Mouse (Mus musculus): ENCODE measurements at regions not wholly inside any gene's neighbourhood (a gene's known extent, or its start where the extent isn't known, plus 50 kb on each side); places are given as distances from the start of the nearest gene placed in this dataset.
A peak's percentile ranks its signal among the peaks of the same experiment; 100 is the strongest.

- Histone ChIP-seq H3K36me3 (ENCODE audit: control insufficient read depth, insufficient read depth, low read length) (no peaks in the 10 kb centered on the region), H3K9me3 (ENCODE audit: control insufficient read depth, low read length) (no peaks in the 10 kb centered on the region), H3K4me1 (ENCODE audit: control insufficient read depth, insufficient read depth, low read length) (no peaks in the 10 kb centered on the region), H3K4me2 (ENCODE audit: low read depth, severe bottlenecking) (no peak overlapping the region), H3K4me3 (ENCODE audit: low read depth, low read length) (no peak overlapping the region), H3K27me3 (ENCODE audit: control insufficient read depth, insufficient read depth, low read length) (no peaks in the 10 kb centered on the region), H3K27ac (replicated peaks; ENCODE audit: low read depth, low read length) (no peak overlapping the region), H3K9ac (ENCODE audit: low read length) (no peak overlapping the region)
- ATAC-seq (ENCODE audit: insufficient number of reproducible peaks, low FRiP score, low TSS enrichment, low read depth), result no peak
- no peak for DNase-seq (ENCODE audit: low spot score)
- WGBS, result 75% methylated on average over 5 of the region's 5 CpGs
Observed at GRCm38 (mm10) chr14:100366234-100366864, 81.9 kb upstream of the Klf12 start.

GRCm38 (mm10) chr14:100362786-100363185 is 78.3 kb upstream of the Klf12 start:
- DNase-seq (ENCODE audit: low spot score), result no peak
- Histone ChIP-seq H3K36me3 (ENCODE audit: control insufficient read depth, insufficient read depth, low read length) (no peaks in the 10 kb centered on the region), H3K27ac (replicated peaks; ENCODE audit: low read depth, low read length) (no peak overlapping the region), H3K4me1 (ENCODE audit: control insufficient read depth, insufficient read depth, low read length) (no peaks in the 10 kb centered on the region), H3K27me3 (ENCODE audit: control insufficient read depth, insufficient read depth, low read length) (no peaks in the 10 kb centered on the region), H3K4me2 (ENCODE audit: low read depth, severe bottlenecking) (no peak overlapping the region), H3K9ac (ENCODE audit: low read length) (no peak overlapping the region), H3K9me3 (ENCODE audit: control insufficient read depth, low read length) (no peaks in the 10 kb centered on the region), H3K4me3 (ENCODE audit: low read depth, low read length) (no peak overlapping the region)
- WGBS, result 88% methylated on average over 3 of the region's 3 CpGs
- no peak for ATAC-seq (ENCODE audit: insufficient number of reproducible peaks, low FRiP score, low TSS enrichment, low read depth)

- Histone ChIP-seq H3K4me3 (ENCODE audit: low read depth, low read length) (no peak overlapping the region), H3K4me1 (ENCODE audit: control insufficient read depth, insufficient read depth, low read length) (peaks cover 3% of the 10 kb centered on the region; the same call in 1 of the 2 replicates), H3K27ac (replicated peaks; ENCODE audit: low read depth, low read length) (peak overlapping the region; percentile 23; the same call in 1 of the 2 replicates), H3K9me3 (ENCODE audit: control insufficient read depth, low read length) (no peaks in the 10 kb centered on the region), H3K9ac (ENCODE audit: low read length) (no peak overlapping the region), H3K4me2 (ENCODE audit: low read depth, severe bottlenecking) (no peak overlapping the region), H3K27me3 (ENCODE audit: control insufficient read depth, insufficient read depth, low read length) (no peaks in the 10 kb centered on the region), H3K36me3 (ENCODE audit: control insufficient read depth, insufficient read depth, low read length) (no peaks in the 10 kb centered on the region)
- ATAC-seq (ENCODE audit: insufficient number of reproducible peaks, low FRiP score, low TSS enrichment, low read depth) (peak; percentile 60; the same call in 1 of the 2 replicates), DNase-seq (ENCODE audit: low spot score) (no peak)
- 78% methylated on average over 1 of the region's 1 CpGs for WGBS
Observed at GRCm38 (mm10) chr14:100361346-100362029, 77.0 kb upstream of the Klf12 start.

- Histone ChIP-seq H3K9me3 (ENCODE audit: control insufficient read depth, low read length) (no peaks in the 10 kb centered on the region), H3K4me3 (ENCODE audit: low read depth, low read length) (no peak overlapping the region)
- WGBS, result 82% methylated on average over 3 of the region's 3 CpGs
Observed at GRCm38 (mm10) chr14:100359881-100360280, 75.4 kb upstream of the Klf12 start.

GRCm38 (mm10) chr14:100357131-100357530 is 72.7 kb upstream of the Klf12 start:
- H3K4me2 ChIP-seq (ENCODE audit: low read depth, severe bottlenecking), result no peak overlapping the region
- no peak overlapping the region for H3K9ac ChIP-seq (ENCODE audit: low read length)
- H3K36me3 ChIP-seq (ENCODE audit: control insufficient read depth, insufficient read depth, low read length), result no peaks in the 10 kb centered on the region
- 46% methylated on average over 4 of the region's 4 CpGs for WGBS
- no peak overlapping the region for H3K27ac ChIP-seq (replicated peaks; ENCODE audit: low read depth, low read length)
- H3K4me1 ChIP-seq (ENCODE audit: control insufficient read depth, insufficient read depth, low read length), result peaks cover 11% of the 10 kb centered on the region
- no peak overlapping the region for H3K4me3 ChIP-seq (ENCODE audit: low read depth, low read length)
- DNase-seq (ENCODE audit: low spot score) (no peak), ATAC-seq (ENCODE audit: insufficient number of reproducible peaks, low FRiP score, low TSS enrichment, low read depth) (no peak)
- H3K9me3 ChIP-seq (ENCODE audit: control insufficient read depth, low read length), result no peaks in the 10 kb centered on the region
- H3K27me3 ChIP-seq (ENCODE audit: control insufficient read depth, insufficient read depth, low read length), result no peaks in the 10 kb centered on the region

More at GRCm38 (mm10) chr14:100359881-100360280, 75.4 kb upstream of the Klf12 start:
- DNase-seq (ENCODE audit: low spot score), result no peak
- H3K36me3 ChIP-seq (ENCODE audit: control insufficient read depth, insufficient read depth, low read length), result no peaks in the 10 kb centered on the region
- H3K9ac ChIP-seq (ENCODE audit: low read length), result no peak overlapping the region
- no peaks in the 10 kb centered on the region for H3K27me3 ChIP-seq (ENCODE audit: control insufficient read depth, insufficient read depth, low read length)
- H3K4me2 ChIP-seq (ENCODE audit: low read depth, severe bottlenecking), result no peak overlapping the region
- H3K27ac ChIP-seq (replicated peaks; ENCODE audit: low read depth, low read length), result no peak overlapping the region
- ATAC-seq (ENCODE audit: insufficient number of reproducible peaks, low FRiP score, low TSS enrichment, low read depth), result no peak
- peaks cover 3% of the 10 kb centered on the region; the same call in 1 of the 2 replicates for H3K4me1 ChIP-seq (ENCODE audit: control insufficient read depth, insufficient read depth, low read length)

GRCm38 (mm10) chr14:100353508-100353907 is 69.0 kb upstream of the Klf12 start:
- Histone ChIP-seq H3K9me3 (ENCODE audit: control insufficient read depth, low read length) (no peaks in the 10 kb centered on the region), H3K27me3 (ENCODE audit: control insufficient read depth, insufficient read depth, low read length) (no peaks in the 10 kb centered on the region), H3K4me3 (ENCODE audit: low read depth, low read length) (no peak overlapping the region), H3K4me2 (ENCODE audit: low read depth, severe bottlenecking) (no peak overlapping the region; the same call in 1 of the 2 replicates), H3K36me3 (ENCODE audit: control insufficient read depth, insufficient read depth, low read length) (no peaks in the 10 kb centered on the region), H3K27ac (replicated peaks; ENCODE audit: low read depth, low read length) (peak overlapping the region; percentile 91), H3K4me1 (ENCODE audit: control insufficient read depth, insufficient read depth, low read length) (peaks cover 12% of the 10 kb centered on the region), H3K9ac (ENCODE audit: low read length) (no peak overlapping the region)
- DNase-seq (ENCODE audit: low spot score) (peak; percentile 60), ATAC-seq (ENCODE audit: insufficient number of reproducible peaks, low FRiP score, low TSS enrichment, low read depth) (peak; percentile 77)
- WGBS, result 20% methylated on average over 4 of the region's 4 CpGs

GRCm38 (mm10) chr14:100352961-100353452 is 68.5 kb upstream of the Klf12 start:
- Histone ChIP-seq H3K27ac (replicated peaks; ENCODE audit: low read depth, low read length) (peak overlapping the region; percentile 91), H3K4me3 (ENCODE audit: low read depth, low read length) (no peak overlapping the region), H3K27me3 (ENCODE audit: control insufficient read depth, insufficient read depth, low read length) (no peaks in the 10 kb centered on the region), H3K4me1 (ENCODE audit: control insufficient read depth, insufficient read depth, low read length) (peaks cover 12% of the 10 kb centered on the region), H3K4me2 (ENCODE audit: low read depth, severe bottlenecking) (no peak overlapping the region), H3K36me3 (ENCODE audit: control insufficient read depth, insufficient read depth, low read length) (no peaks in the 10 kb centered on the region), H3K9ac (ENCODE audit: low read length) (no peak overlapping the region), H3K9me3 (ENCODE audit: control insufficient read depth, low read length) (no peaks in the 10 kb centered on the region)
- WGBS, result 3% methylated on average over 4 of the region's 4 CpGs
- DNase-seq (ENCODE audit: low spot score) (peak; percentile 70), ATAC-seq (ENCODE audit: insufficient number of reproducible peaks, low FRiP score, low TSS enrichment, low read depth) (peak; percentile 94)

GRCm38 (mm10) chr14:100351004-100351403 is 66.5 kb upstream of the Klf12 start:
- no peak overlapping the region for H3K4me2 ChIP-seq (ENCODE audit: low read depth, severe bottlenecking)
- no peak overlapping the region for H3K4me3 ChIP-seq (ENCODE audit: low read depth, low read length)
- no peak for ATAC-seq (ENCODE audit: insufficient number of reproducible peaks, low FRiP score, low TSS enrichment, low read depth)
- no peak overlapping the region for H3K27ac ChIP-seq (replicated peaks; ENCODE audit: low read depth, low read length)
- no peak overlapping the region for H3K9ac ChIP-seq (ENCODE audit: low read length)
- H3K36me3 ChIP-seq (ENCODE audit: control insufficient read depth, insufficient read depth, low read length), result no peaks in the 10 kb centered on the region
- H3K27me3 ChIP-seq (ENCODE audit: control insufficient read depth, insufficient read depth, low read length), result no peaks in the 10 kb centered on the region
- H3K4me1 ChIP-seq (ENCODE audit: control insufficient read depth, insufficient read depth, low read length), result peaks cover 9% of the 10 kb centered on the region
- no peak for DNase-seq (ENCODE audit: low spot score)
- H3K9me3 ChIP-seq (ENCODE audit: control insufficient read depth, low read length), result no peaks in the 10 kb centered on the region
- WGBS, result 92% methylated on average over 7 of the region's 7 CpGs
